Mouse (Mus musculus) layer of hippocampus, postnatal 10 days (tissue): Measurements from ENCODE around the gene Tmem115. TPM values are rescaled to one million over a fixed set of nuclear protein-coding genes. Genes with fewer than 3 reads are reported as not detected.

ENCODE experiments used
- DNase-seq, 2 experiments: peaks; one replicate each; pipeline ENCODE4 v3.0.0; 2021; ENCODE audit warnings: low spot score in 2 of 2
- total RNA-seq, 2 experiments: library from RNA; stranded (reverse); gene quantifications; 2 replicates each; pipeline ENCODE4 v1.2.3; 2021

Gene Tmem115
- total RNA-seq, 2 experiments from 2014 or later, result 33.2 to 33.3 TPM

GRCm38 (mm10) chr9:107521190-107521589, 12.6 kb upstream of the Tmem115 start:
- DNase-seq, result no peak

GRCm38 (mm10) chr9:107521711-107522399, 11.9 kb upstream of the Tmem115 start:
- DNase-seq, result no peak

GRCm38 (mm10) chr9:107522400-107522711, 11.4 kb upstream of the Tmem115 start:
- DNase-seq, result no peak

GRCm38 (mm10) chr9:107526198-107527026, 7.3 kb upstream of the Tmem115 start:
- peak; percentile 77 to 80 for DNase-seq

- DNase-seq, result peak; percentile 32 to 49
Measured at GRCm38 (mm10) chr9:107534408-107535202, 860 bp downstream of the Tmem115 start.

- DNase-seq, result peak; percentile 57 to 64
Measured at GRCm38 (mm10) chr9:107538231-107538630, 4.5 kb downstream of the Tmem115 start.

GRCm38 (mm10) chr9:107538711-107539110, 5.0 kb downstream of the Tmem115 start:
- DNase-seq, result no peak

- DNase-seq, result no peak
Measured at GRCm38 (mm10) chr9:107539940-107540339, 6.2 kb downstream of the Tmem115 start.

GRCm38 (mm10) chr9:107540420-107540819, 6.7 kb downstream of the Tmem115 start:
- no peak for DNase-seq

GRCm38 (mm10) chr9:107541005-107541404, 7.3 kb downstream of the Tmem115 start:
- no peak for DNase-seq

- peak; percentile 95 to 96 for DNase-seq
Measured at GRCm38 (mm10) chr9:107541474-107542351, 8.0 kb downstream of the Tmem115 start, which contains the start of the genes Cyb561d2 and Nprl2. Gene Cyb561d2 (minus strand): TSS chr9:107542193. Gene Nprl2 (plus strand): TSS chr9:107542226.

GRCm38 (mm10) chr9:107542352-107542686, 8.6 kb downstream of the Tmem115 start:
- no peak for DNase-seq

GRCm38 (mm10) chr9:107542721-107543120, 9.0 kb downstream of the Tmem115 start:
- no peak for DNase-seq

GRCm38 (mm10) chr9:107543299-107543698, 9.6 kb downstream of the Tmem115 start:
- no peak for DNase-seq

- DNase-seq, result no peak
Measured at GRCm38 (mm10) chr9:107544196-107544700, 10.5 kb downstream of the Tmem115 start.

GRCm38 (mm10) chr9:107544729-107545128, 11.0 kb downstream of the Tmem115 start:
- DNase-seq, result no peak

- no peak for DNase-seq
Measured at GRCm38 (mm10) chr9:107545199-107545598, 11.5 kb downstream of the Tmem115 start.

GRCm38 (mm10) chr9:107545602-107546001, 11.9 kb downstream of the Tmem115 start:
- peak; percentile 83 to 86 for DNase-seq

- DNase-seq, result peak; percentile 81 to 85
Measured at GRCm38 (mm10) chr9:107547026-107547425, 13.3 kb downstream of the Tmem115 start, which contains the start of gene Zmynd10. Gene Zmynd10 (plus strand): TSS chr9:107547298.

- DNase-seq, result no peak
Measured at GRCm38 (mm10) chr9:107547957-107548356, 14.2 kb downstream of the Tmem115 start.
